Mouse (Mus musculus) cortical plate, adult 2 months (tissue): ENCODE results near the gene Cysrt1.
"Not testable (repeated sequence)": the region's sequence is repeated elsewhere in the genome, so short reads cannot be mapped to it uniquely, and the experiment has no call there.

Source experiments
- CTCF ChIP-seq: fragments of 200-500 bp; IDR thresholded peaks from 2 replicates; pipeline ENCODE4 v1.5.1; 2011; ENCODE audit warnings: mild to moderate bottlenecking, control low read depth, low read length; ENCODE audit not compliant: insufficient read depth; ENCODE audit errors: extremely low read depth
- POLR2A ChIP-seq: fragments of 200-500 bp; IDR thresholded peaks from 2 replicates; pipeline ENCODE4 v1.6.1; 2011; ENCODE audit warnings: mild to moderate bottlenecking, low read length, control low read depth; ENCODE audit not compliant: insufficient read depth; ENCODE audit errors: extremely low read depth

- TF ChIP-seq CTCF, POLR2A: not testable (repeated sequence)
Observed at GRCm38 (mm10) chr2:25257250-25257649, 15.0 kb upstream of the Cysrt1 start.
